Mouse (Mus musculus): ENCODE results near the gene Bpgm. TPM values are rescaled to one million over a fixed set of nuclear protein-coding genes. Genes with fewer than 3 reads are reported as not detected.

Gene Bpgm
- total RNA-seq (2021) = 10 to 100 TPM; 39.7 to 42.4 TPM
- long read RNA-seq, experiment 1, transcript Bpgm-201 (3 exons, 2,220 nt) = major isoform, 63 of 76 reads
- long read RNA-seq, experiment 1, partial matches to known transcripts = 1 of 76 reads
- long read RNA-seq, experiment 1, other reads (novel, unspliced or antisense) = 12 of 76 reads
- long read RNA-seq, experiment 2, transcript Bpgm-201 (3 exons, 2,220 nt) = major isoform, 60 of 73 reads
- long read RNA-seq, experiment 2, partial matches to known transcripts = 1 of 73 reads
- long read RNA-seq, experiment 2, other reads (novel, unspliced or antisense) = 12 of 73 reads

- peak; percentile 97 for DNase-seq
Measured at GRCm38 (mm10) chr6:34475974-34476794, at the start of gene Bpgm. Gene Bpgm, plus strand, starts transcription at chr6:34476207.

GRCm38 (mm10) chr6:34439006-34439405, 37.0 kb upstream of the Bpgm start:
- no peak for DNase-seq

- DNase-seq = peak; percentile 7
Measured at GRCm38 (mm10) chr6:34441556-34442257, 34.3 kb upstream of the Bpgm start.

GRCm38 (mm10) chr6:34443791-34444190, 32.2 kb upstream of the Bpgm start:
- DNase-seq = no peak

- peak; percentile 74 for DNase-seq
Measured at GRCm38 (mm10) chr6:34447961-34448360, 28.0 kb upstream of the Bpgm start.

- no peak for DNase-seq
Measured at GRCm38 (mm10) chr6:34448696-34449095, 27.3 kb upstream of the Bpgm start.

- DNase-seq = no peak
Measured at GRCm38 (mm10) chr6:34452963-34453770, 22.8 kb upstream of the Bpgm start.

- no peak for DNase-seq
Measured at GRCm38 (mm10) chr6:34459456-34459855, 16.6 kb upstream of the Bpgm start.

GRCm38 (mm10) chr6:34460651-34461050, 15.4 kb upstream of the Bpgm start:
- DNase-seq = no peak

- no peak for DNase-seq
Measured at GRCm38 (mm10) chr6:34463582-34463981, 12.4 kb upstream of the Bpgm start.

- no peak for DNase-seq
Measured at GRCm38 (mm10) chr6:34471434-34472110, 4.4 kb upstream of the Bpgm start.

- no peak for DNase-seq
Measured at GRCm38 (mm10) chr6:34473346-34473745, 2.7 kb upstream of the Bpgm start.

GRCm38 (mm10) chr6:34474031-34474430, 2.0 kb upstream of the Bpgm start:
- DNase-seq = no peak

GRCm38 (mm10) chr6:34475391-34475790, 616 bp upstream of the Bpgm start:
- no peak for DNase-seq

GRCm38 (mm10) chr6:34478036-34478435, 2.0 kb downstream of the Bpgm start:
- DNase-seq = no peak

- no peak for DNase-seq
Measured at GRCm38 (mm10) chr6:34478677-34479360, 2.8 kb downstream of the Bpgm start.

GRCm38 (mm10) chr6:34479531-34479930, 3.5 kb downstream of the Bpgm start:
- no peak for DNase-seq

- no peak for DNase-seq
Measured at GRCm38 (mm10) chr6:34480749-34481148, 4.7 kb downstream of the Bpgm start.

GRCm38 (mm10) chr6:34481349-34481748, 5.3 kb downstream of the Bpgm start:
- DNase-seq = no peak

GRCm38 (mm10) chr6:34482842-34483241, 6.8 kb downstream of the Bpgm start:
- no peak for DNase-seq

- DNase-seq = no peak
Measured at GRCm38 (mm10) chr6:34483390-34483789, 7.4 kb downstream of the Bpgm start.
